Mouse (Mus musculus) left cerebral cortex, postnatal 25 days (tissue): ENCODE measurements at regions not wholly inside any gene's neighbourhood (a gene's known extent, or its start where the extent isn't known, plus 50 kb on each side); places are given as distances from the start of the nearest gene placed in this dataset.
"Not testable (repeated sequence)": the region's sequence is repeated elsewhere in the genome, so short reads cannot be mapped to it uniquely, and the experiment has no call there.

Source experiments
- DNase-seq, 2 experiments: peaks; one replicate each; pipeline ENCODE4 v3.0.0; 2022; ENCODE audit warnings: low spot score in 2 of 2, mixed read lengths in 1 of 2
- intact Hi-C: fragments of 180-260 bp; cut with DNase I; formaldehyde crosslinking; loops from one replicate; pipeline ENCODE4 v1.15.1; 2025

DNA sequence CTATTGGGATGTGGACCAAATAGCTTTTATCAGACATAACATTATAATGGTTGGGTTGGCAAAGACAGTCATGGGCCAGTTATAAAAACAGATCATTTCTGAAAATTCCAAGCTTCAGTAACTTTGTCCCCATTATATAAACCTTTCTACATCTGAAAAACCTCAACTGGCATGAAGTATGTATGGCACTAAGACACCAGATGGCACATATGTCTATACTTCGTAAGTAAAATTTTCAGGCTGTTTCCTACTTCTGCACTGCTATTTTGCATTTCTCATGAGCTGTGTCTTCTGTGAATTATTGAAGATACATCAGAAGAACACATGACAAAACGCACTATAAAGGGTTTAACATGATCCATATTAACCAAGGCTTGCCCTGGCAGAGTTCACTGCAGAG, 428.1 kb downstream of the Pom121l12 start:
- DNase-seq: peak in 1 of 2 experiments; percentile 12
- intact Hi-C loops: no loop called here

DNA sequence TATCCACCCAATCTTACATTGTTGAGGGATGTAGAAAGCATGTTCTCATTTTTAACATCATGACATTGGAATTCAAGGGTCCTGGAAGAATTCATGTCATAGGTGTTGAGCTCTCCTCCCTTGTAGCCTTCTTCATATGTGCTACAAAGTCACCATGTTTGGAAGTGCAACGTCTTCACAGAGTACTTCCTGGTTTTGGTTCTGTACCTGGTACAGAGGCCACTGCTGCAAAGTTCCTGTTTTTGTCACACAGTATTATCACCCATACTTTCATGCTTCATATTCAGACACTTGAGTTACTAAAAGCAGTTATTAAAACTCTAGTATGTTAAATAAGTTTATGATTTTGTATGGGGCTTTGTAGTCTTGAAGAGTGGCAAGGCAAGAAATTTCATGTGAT, 443.1 kb downstream of the Pom121l12 start:
- intact Hi-C loops: no loop called here
- DNase-seq: no peak

GRCm38 (mm10) chr11:15088918-15089645, 490.0 kb downstream of the Pom121l12 start:
- DNase-seq, intact Hi-C loops: not testable (repeated sequence)

- DNase-seq: no peak
- intact Hi-C loops: no loop called here
These were observed 497.8 kb downstream of the Pom121l12 start for GRCm38 (mm10) chr11:15096900-15097299.

DNA sequence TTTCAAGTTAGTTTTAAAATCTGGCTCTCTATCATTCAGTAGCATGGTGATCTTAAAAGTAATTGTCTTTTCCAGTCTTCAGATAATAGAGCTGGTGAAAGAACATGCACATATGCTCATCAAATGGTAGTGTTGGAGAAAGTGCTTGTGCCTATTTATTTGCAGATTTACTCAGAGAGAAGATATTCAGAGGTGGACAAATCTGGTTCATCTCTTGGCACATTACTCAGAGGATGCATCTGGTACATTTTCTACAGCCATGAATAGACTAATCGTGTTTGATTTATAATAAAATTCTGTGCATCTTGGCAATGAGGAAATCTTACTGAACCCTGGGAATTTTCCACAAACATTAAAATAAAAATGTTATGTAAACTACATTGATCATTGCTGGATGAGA, 509.0 kb downstream of the Pom121l12 start:
- DNase-seq: peak in 1 of 2 experiments; percentile 1
- intact Hi-C loops: no loop called here

DNA sequence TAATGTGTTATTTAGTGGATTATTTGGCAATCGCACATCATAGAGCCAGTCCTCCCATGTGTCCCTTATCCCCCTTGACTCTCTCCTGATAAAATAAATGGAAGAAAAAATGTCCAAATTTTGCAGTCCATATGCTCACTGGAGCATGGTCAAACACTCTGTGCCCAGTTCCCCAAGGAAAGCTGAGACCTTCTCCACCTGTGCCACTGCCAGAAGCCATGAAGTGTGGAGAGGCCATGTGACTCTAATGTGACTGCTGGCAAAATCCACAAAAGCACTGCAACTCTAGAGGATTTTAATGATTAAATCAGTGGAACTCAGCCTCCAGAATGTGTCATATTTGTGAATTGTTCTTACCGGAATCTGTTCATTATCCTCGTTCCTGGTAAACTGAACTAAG, 514.5 kb downstream of the Pom121l12 start:
- no peak for DNase-seq
- intact Hi-C loops: no loop called here

GRCm38 (mm10) chr11:15125812-15126211, 526.7 kb downstream of the Pom121l12 start:
- no peak for DNase-seq
- intact Hi-C loops: no loop called here
